Comparison of ENCODE assay signal across 23 mouse cellular contexts in the genomic region with DNA sequence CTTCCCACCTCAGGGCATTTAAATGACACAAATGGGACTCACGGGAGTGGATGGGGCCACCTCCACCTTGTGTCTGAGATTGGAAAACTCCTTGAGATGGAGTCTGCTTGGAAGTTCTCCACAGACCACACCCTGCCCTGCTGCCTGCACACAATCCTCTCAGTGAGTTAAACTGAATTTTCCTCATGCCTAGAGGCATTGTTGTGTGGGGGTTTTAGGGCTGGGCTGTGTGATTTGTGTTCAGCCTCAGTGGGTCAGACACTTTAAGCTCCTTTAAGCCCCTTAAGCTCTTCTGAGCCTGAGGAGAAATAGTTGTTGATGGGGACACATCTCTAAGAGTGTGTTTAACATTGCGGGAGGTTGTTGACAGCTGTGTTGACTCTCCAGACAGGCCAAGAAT.
DNase-seq lines count a peak whose midpoint lies in the region; ATAC-seq and TF ChIP-seq lines count a peak whose summit lies in the region.
"Had no signal": no experiment of that assay in that cellular context is flagged by ENCODE, and none has a peak within 500 bp of the region (broad histone marks: within the 10 kb centered on the region; RNA-seq: fewer than 3 reads in every experiment).

No protein-coding gene starts in this region.

- TF ChIP-seq POLR2A in lung, adult 2 months (IDR thresholded peaks at IDR 0.05; ENCODE audit: borderline replicate concordance, extremely low read depth, low read depth, low read length) = no peak

- H3K4me1 ChIP-seq in lung, embryonic 16.5 days (replicated peaks; ENCODE audit: control insufficient read depth, insufficient read depth, low read length) = no peaks in the 10 kb centered on the region
- H3K4me1 ChIP-seq in lung, adult 2 months (ENCODE audit: control insufficient read depth, insufficient read depth, low read length) = no peaks in the 10 kb centered on the region; the same call in 1 of the 2 replicates
- no peaks in the 10 kb centered on the region for H3K4me1 ChIP-seq in midbrain, embryonic 16.5 days (ENCODE audit: control insufficient read depth, insufficient read depth, low read length)
- H3K4me1 ChIP-seq: embryonic facial prominence, embryonic 15.5 days; heart, embryonic 10.5 days; hindbrain, embryonic 15.5 days; megakaryocyte, embryonic 14.5 days; neural tube, embryonic 12.5 days; stomach, embryonic 15.5 days had no signal

- peak; percentile 66; the same call in 1 of the 2 replicates for ATAC-seq in lung, embryonic 16.5 days (ENCODE audit: low read depth)
- peak; percentile 25; the same call in 1 of the 2 replicates for ATAC-seq in midbrain, embryonic 16.5 days
- ATAC-seq: activated CD4-positive, CD25-positive, alpha-beta regulatory T cell, adult 4 months; forebrain, embryonic 14.5 days had no signal

- 67% methylated on average over 2 of the region's 2 CpGs for WGBS in lung, embryonic 16.5 days
- 57% methylated on average over 2 of the region's 2 CpGs for WGBS in lung, adult 2 months
- 25% methylated on average over 2 of the region's 2 CpGs for WGBS in midbrain, embryonic 16.5 days

- no peaks in the 10 kb centered on the region for H3K27me3 ChIP-seq in lung, embryonic 16.5 days (ENCODE audit: control insufficient read depth, insufficient read depth, low read depth, low read length)
- no peaks in the 10 kb centered on the region for H3K27me3 ChIP-seq in midbrain, embryonic 16.5 days (ENCODE audit: control insufficient read depth, insufficient read depth, low read depth, low read length)
- H3K27me3 ChIP-seq: embryonic facial prominence, embryonic 15.5 days; hindbrain, embryonic 15.5 days; megakaryocyte, embryonic 14.5 days; neural tube, embryonic 12.5 days; stomach, embryonic 15.5 days had no signal

- DNase-seq in embryo, embryonic 10.5 days (ENCODE audit: low spot score) = peak; percentile 20
- DNase-seq in embryo, embryonic 11 days = no peak
- DNase-seq in lung, adult 2 months = no peak
- peak; percentile 75 for DNase-seq in retina, postnatal 1 day
- DNase-seq in retina, embryonic 14.5 days (ENCODE audit: low spot score) = no peak
- no peak for DNase-seq in cerebellum, adult 8-10 months
- DNase-seq: adrenal gland, adult 8-10 months; cerebellum, adult 9-10 months; kidney, adult 2 months; left cerebral cortex, postnatal 4 days; thymus, adult 2 months; thymus, postnatal 4 days had no signal

- H3K4me2 ChIP-seq in lung, embryonic 16.5 days (ENCODE audit: low read depth, low read length) = no peak overlapping the region
- H3K4me2 ChIP-seq in midbrain, embryonic 16.5 days (ENCODE audit: low read length) = no peak overlapping the region
- H3K4me2 ChIP-seq: embryonic facial prominence, embryonic 15.5 days; hindbrain, embryonic 15.5 days; neural tube, embryonic 12.5 days; stomach, embryonic 15.5 days had no signal

- no peak for TF ChIP-seq CTCF in lung, adult 2 months (IDR thresholded peaks at IDR 0.05; ENCODE audit: insufficient read depth, low read length)

- no peak overlapping the region for H3K27ac ChIP-seq in lung, embryonic 16.5 days (ENCODE audit: low read length)
- no peak overlapping the region for H3K27ac ChIP-seq in midbrain, embryonic 16.5 days (ENCODE audit: low read length)
- H3K27ac ChIP-seq: embryonic facial prominence, embryonic 15.5 days; heart, embryonic 10.5 days; hindbrain, embryonic 15.5 days; kidney, postnatal 0 days; neural tube, embryonic 12.5 days; stomach, embryonic 15.5 days had no signal

- no peaks in the 10 kb centered on the region for H3K36me3 ChIP-seq in lung, embryonic 16.5 days (ENCODE audit: control insufficient read depth, insufficient read depth, low read length)
- H3K36me3 ChIP-seq in midbrain, embryonic 16.5 days (ENCODE audit: control insufficient read depth, insufficient read depth, low read length) = no peaks in the 10 kb centered on the region
- H3K36me3 ChIP-seq: embryonic facial prominence, embryonic 15.5 days; heart, embryonic 10.5 days; hindbrain, embryonic 15.5 days; neural tube, embryonic 12.5 days; stomach, embryonic 15.5 days had no signal

- no peak overlapping the region for H3K9ac ChIP-seq in lung, embryonic 16.5 days (ENCODE audit: low read length)
- no peak overlapping the region for H3K9ac ChIP-seq in midbrain, embryonic 16.5 days (ENCODE audit: low read depth, low read length)
- H3K9ac ChIP-seq: embryonic facial prominence, embryonic 15.5 days; hindbrain, embryonic 15.5 days; neural tube, embryonic 12.5 days; stomach, embryonic 15.5 days had no signal

- H3K9me3 ChIP-seq in lung, embryonic 16.5 days (ENCODE audit: control insufficient read depth, low read length) = no peaks in the 10 kb centered on the region
- H3K9me3 ChIP-seq in midbrain, embryonic 16.5 days (replicated peaks; ENCODE audit: control insufficient read depth, low read length, poor library complexity, severe bottlenecking) = no peaks in the 10 kb centered on the region
- H3K9me3 ChIP-seq: embryonic facial prominence, embryonic 15.5 days; heart, embryonic 10.5 days; hindbrain, embryonic 15.5 days; neural tube, embryonic 12.5 days; stomach, embryonic 15.5 days had no signal

- no peak overlapping the region for H3K4me3 ChIP-seq in lung, embryonic 16.5 days (ENCODE audit: low read length)
- H3K4me3 ChIP-seq in lung, adult 2 months (replicated peaks; ENCODE audit: extremely low read depth, low read depth, low read length) = no peak overlapping the region
- H3K4me3 ChIP-seq in midbrain, embryonic 16.5 days (ENCODE audit: low read depth, low read length) = no peak overlapping the region
- H3K4me3 ChIP-seq: embryonic facial prominence, embryonic 15.5 days; heart, embryonic 10.5 days; hindbrain, embryonic 15.5 days; megakaryocyte, embryonic 14.5 days; neural tube, embryonic 12.5 days; stomach, embryonic 15.5 days had no signal

Comparison
In these comparisons a context has a peak if more than half of its experiments do, and no peak if none do; other contexts are left out.
1. DNase-seq: peak in embryo, embryonic 10.5 days (single experiment) and retina, postnatal 1 day (single experiment); none in embryo, embryonic 11 days (single experiment), lung, adult 2 months (single experiment), retina, embryonic 14.5 days (single experiment) and cerebellum, adult 8-10 months (single experiment).